Mouse (Mus musculus) intestine, postnatal 0 days (tissue): ENCODE results near the gene Tas2r119. TPM values are rescaled to one million over a fixed set of nuclear protein-coding genes. Genes with fewer than 3 reads are reported as not detected.

ENCODE experiments used
- ATAC-seq: fragments of 200-750 bp; cut with Nextera tagmentation; 2 replicates; pipeline ENCODE4 v1.8.0; 2017; ENCODE audit warnings: mild to moderate bottlenecking, moderate TSS enrichment, moderate library complexity
- H3K27ac ChIP-seq: fragments of 300-500 bp; sonication (generic); 2 replicates; pipeline ENCODE4 v1.5.1; 2014; ENCODE audit warnings: mild to moderate bottlenecking, low read depth, low read length, moderate library complexity
- H3K27me3 ChIP-seq: fragments of 300-500 bp; sonication (generic); replicated peaks from 2 replicates; pipeline ENCODE4 v1.6.1; 2014; ENCODE audit warnings: low read length, mixed read lengths; ENCODE audit not compliant: control insufficient read depth, insufficient read depth
- H3K36me3 ChIP-seq: fragments of 300-500 bp; sonication (generic); 2 replicates; pipeline ENCODE4 v1.6.1; 2014; ENCODE audit warnings: mild to moderate bottlenecking, moderate library complexity; ENCODE audit not compliant: control insufficient read depth, insufficient read depth
- H3K4me1 ChIP-seq: fragments of 300-500 bp; sonication (generic); replicated peaks from 2 replicates; pipeline ENCODE4 v1.6.1; 2014; ENCODE audit warnings: antibody characterized with exemption, low read length, mixed read lengths; ENCODE audit not compliant: control insufficient read depth, insufficient read depth
- H3K4me2 ChIP-seq: fragments of 300-500 bp; sonication (generic); replicated peaks from 2 replicates; pipeline ENCODE4 v1.6.1; 2014; ENCODE audit warnings: low read depth, mild to moderate bottlenecking, moderate library complexity
- H3K4me3 ChIP-seq: fragments of 300-500 bp; sonication (generic); 2 replicates; pipeline ENCODE4 v1.5.1; 2014; ENCODE audit warnings: low read depth, low read length
- H3K9ac ChIP-seq: fragments of 300-500 bp; sonication (generic); 2 replicates; pipeline ENCODE4 v1.6.1; 2014; ENCODE audit warnings: mild to moderate bottlenecking, low read depth, low read length
- H3K9me3 ChIP-seq: fragments of 300-500 bp; sonication (generic); 2 replicates; pipeline ENCODE4 v1.6.1; 2016; ENCODE audit warnings: mixed run types; ENCODE audit not compliant: control insufficient read depth
- CTCF ChIP-seq: sonication (generic); IDR thresholded peaks from 2 replicates; pipeline ENCODE4 v1.5.1; 2016; ENCODE audit warnings: low read depth, mild to moderate bottlenecking, control low read depth, antibody characterized with exemption, moderate library complexity
- WGBS: fragments of 180-500 bp; shearing (Covaris S2); extraction: QIAGEN DNeasy Blood & Tissue Kit; methylation state at CpG from one replicate; pipeline ENCODE4 v1.1.7; 2014; 5-methylcytosine and 5-hydroxymethylcytosine counted together
- polyA plus RNA-seq: library from polyadenylated mRNA; unstranded; fragments of >200 nt; fragmentation: Nextera tagmentation; extraction: Ambion mirVana; gene quantifications from 2 replicates; pipeline ENCODE4 v1.2.1, GENCODE M21; 2015

Gene Tas2r119
- polyA plus RNA-seq, 1 experiment from 2014 or later: not detected

GRCm38 (mm10) chr15:32184964-32185363 is 7.9 kb downstream of the Tas2r119 start:
- H3K36me3 ChIP-seq: no peaks in the 10 kb centered on the region
- no peaks in the 10 kb centered on the region for H3K27me3 ChIP-seq
- H3K4me2 ChIP-seq: no peak overlapping the region
- TF ChIP-seq CTCF: no peak
- H3K9me3 ChIP-seq: no peaks in the 10 kb centered on the region
- H3K9ac ChIP-seq: no peak overlapping the region
- H3K4me3 ChIP-seq: no peak overlapping the region
- no peak for ATAC-seq
- no peak overlapping the region for H3K27ac ChIP-seq
- peaks cover 3% of the 10 kb centered on the region for H3K4me1 ChIP-seq

- no peaks in the 10 kb centered on the region for H3K9me3 ChIP-seq
- H3K27ac ChIP-seq: no peak overlapping the region
- H3K4me3 ChIP-seq: no peak overlapping the region
- 26% methylated on average over 3 of the region's 3 CpGs for WGBS
- peaks cover 4% of the 10 kb centered on the region for H3K4me1 ChIP-seq
- TF ChIP-seq CTCF: no peak
- no peaks in the 10 kb centered on the region for H3K36me3 ChIP-seq
- no peaks in the 10 kb centered on the region for H3K27me3 ChIP-seq
- ATAC-seq: no peak
- no peak overlapping the region for H3K9ac ChIP-seq
- H3K4me2 ChIP-seq: peak overlapping the region; percentile 24; the same call in 1 of the 2 replicates
Observed at GRCm38 (mm10) chr15:32189879-32190278, 12.8 kb downstream of the Tas2r119 start.

GRCm38 (mm10) chr15:32190436-32190835 is 13.3 kb downstream of the Tas2r119 start:
- Histone ChIP-seq H3K27me3 (no peaks in the 10 kb centered on the region), H3K9ac (no peak overlapping the region), H3K4me1 (peaks cover 4% of the 10 kb centered on the region), H3K4me2 (peak overlapping the region; percentile 24; the same call in 1 of the 2 replicates), H3K27ac (no peak overlapping the region), H3K9me3 (no peaks in the 10 kb centered on the region), H3K4me3 (no peak overlapping the region), H3K36me3 (no peaks in the 10 kb centered on the region)
- ATAC-seq: peak; percentile 54; the same call in 1 of the 2 replicates
- 51% methylated on average over 6 of the region's 6 CpGs for WGBS
- no peak for TF ChIP-seq CTCF

- 28% methylated on average over 1 of the region's 1 CpGs for WGBS
Observed at GRCm38 (mm10) chr15:32192948-32193347, 15.9 kb downstream of the Tas2r119 start.

GRCm38 (mm10) chr15:32198076-32198475 is 21.0 kb downstream of the Tas2r119 start:
- Histone ChIP-seq H3K9ac (no peak overlapping the region), H3K36me3 (no peaks in the 10 kb centered on the region), H3K4me1 (no peaks in the 10 kb centered on the region), H3K4me3 (no peak overlapping the region), H3K4me2 (no peak overlapping the region), H3K27ac (no peak overlapping the region), H3K27me3 (no peaks in the 10 kb centered on the region), H3K9me3 (no peaks in the 10 kb centered on the region)
- no peak for TF ChIP-seq CTCF
- no peak for ATAC-seq
- WGBS: 79% methylated on average over 9 of the region's 9 CpGs

More at GRCm38 (mm10) chr15:32192948-32193347, 15.9 kb downstream of the Tas2r119 start:
- Histone ChIP-seq H3K4me2 (no peak overlapping the region), H3K9ac (no peak overlapping the region), H3K36me3 (no peaks in the 10 kb centered on the region), H3K4me3 (no peak overlapping the region), H3K4me1 (peaks cover 4% of the 10 kb centered on the region), H3K27ac (no peak overlapping the region), H3K27me3 (no peaks in the 10 kb centered on the region), H3K9me3 (no peaks in the 10 kb centered on the region)
- TF ChIP-seq CTCF: no peak
- no peak for ATAC-seq

- Histone ChIP-seq H3K4me1 (no peaks in the 10 kb centered on the region), H3K4me2 (no peak overlapping the region), H3K9me3 (no peaks in the 10 kb centered on the region), H3K27ac (no peak overlapping the region), H3K27me3 (no peaks in the 10 kb centered on the region), H3K4me3 (no peak overlapping the region), H3K36me3 (no peaks in the 10 kb centered on the region), H3K9ac (no peak overlapping the region)
- 84% methylated on average over 5 of the region's 5 CpGs for WGBS
- no peak for ATAC-seq
- no peak for TF ChIP-seq CTCF
Observed at GRCm38 (mm10) chr15:32198561-32198960, 21.5 kb downstream of the Tas2r119 start.

- Histone ChIP-seq H3K4me3 (no peak overlapping the region), H3K27me3 (no peaks in the 10 kb centered on the region), H3K4me2 (no peak overlapping the region), H3K36me3 (no peaks in the 10 kb centered on the region), H3K27ac (no peak overlapping the region), H3K9me3 (no peaks in the 10 kb centered on the region), H3K4me1 (no peaks in the 10 kb centered on the region), H3K9ac (no peak overlapping the region)
- 84% methylated on average over 5 of the region's 5 CpGs for WGBS
- TF ChIP-seq CTCF: no peak
- ATAC-seq: no peak
Observed at GRCm38 (mm10) chr15:32203242-32203641, 26.2 kb downstream of the Tas2r119 start.
